Mouse (Mus musculus) neural tube, embryonic 14.5 days (tissue): ENCODE results near the gene Nudt12. TPM values are rescaled to one million over a fixed set of nuclear protein-coding genes. Genes with fewer than 3 reads are reported as not detected.

Experiments
- ATAC-seq: fragments of 200-750 bp; cut with Nextera tagmentation; 2 replicates; pipeline ENCODE4 v1.8.0; 2017; ENCODE audit warnings: low read depth, mild to moderate bottlenecking, moderate TSS enrichment, moderate library complexity
- H3K27ac ChIP-seq: fragments of 300-500 bp; sonication (generic); 2 replicates; pipeline ENCODE4 v1.5.1; 2014; ENCODE audit warnings: low read depth, mild to moderate bottlenecking, control low read depth, low read length, moderate library complexity, mixed read lengths
- H3K27me3 ChIP-seq: fragments of 300-500 bp; sonication (generic); 2 replicates; pipeline ENCODE4 v1.6.1; 2014; ENCODE audit warnings: low read length; ENCODE audit not compliant: control insufficient read depth, insufficient read depth
- H3K36me3 ChIP-seq: fragments of 300-500 bp; sonication (generic); 2 replicates; pipeline ENCODE4 v1.6.1; 2014; ENCODE audit warnings: low read length, mixed read lengths; ENCODE audit not compliant: control insufficient read depth, insufficient read depth
- H3K4me1 ChIP-seq: fragments of 300-500 bp; sonication (generic); 2 replicates; pipeline ENCODE4 v1.6.1; 2014; ENCODE audit warnings: low read length; ENCODE audit not compliant: control insufficient read depth, insufficient read depth
- H3K4me2 ChIP-seq: fragments of 300-500 bp; sonication (generic); 2 replicates; pipeline ENCODE4 v1.6.1; 2014; ENCODE audit warnings: mild to moderate bottlenecking, low read depth, low read length, control low read depth
- H3K4me3 ChIP-seq: fragments of 300-500 bp; sonication (generic); 2 replicates; pipeline ENCODE4 v1.5.1; 2014; ENCODE audit warnings: low read depth, low read length, control low read depth, mixed read lengths
- H3K9ac ChIP-seq: fragments of 300-500 bp; sonication (generic); replicated peaks from 2 replicates; pipeline ENCODE4 v1.6.1; 2014; ENCODE audit warnings: low read depth, mild to moderate bottlenecking, control low read depth, low read length, mixed read lengths
- H3K9me3 ChIP-seq: fragments of 300-500 bp; sonication (generic); 2 replicates; pipeline ENCODE4 v1.6.1; 2016; ENCODE audit warnings: low read length; ENCODE audit not compliant: control insufficient read depth
- WGBS: fragments of 180-500 bp; shearing (Covaris S2); extraction: QIAGEN DNeasy Blood & Tissue Kit; methylation state at CpG from one replicate; pipeline ENCODE4 v1.1.7; 2014; 5-methylcytosine and 5-hydroxymethylcytosine counted together
- polyA plus RNA-seq: library from polyadenylated mRNA; unstranded; fragments of >200 nt; fragmentation: Nextera tagmentation; extraction: Ambion mirVana; gene quantifications from 2 replicates; pipeline ENCODE4 v1.2.1, GENCODE M21; 2014

Nudt12 gene
- polyA plus RNA-seq, 1 experiment from 2014 or later = 4.4 TPM

DNA sequence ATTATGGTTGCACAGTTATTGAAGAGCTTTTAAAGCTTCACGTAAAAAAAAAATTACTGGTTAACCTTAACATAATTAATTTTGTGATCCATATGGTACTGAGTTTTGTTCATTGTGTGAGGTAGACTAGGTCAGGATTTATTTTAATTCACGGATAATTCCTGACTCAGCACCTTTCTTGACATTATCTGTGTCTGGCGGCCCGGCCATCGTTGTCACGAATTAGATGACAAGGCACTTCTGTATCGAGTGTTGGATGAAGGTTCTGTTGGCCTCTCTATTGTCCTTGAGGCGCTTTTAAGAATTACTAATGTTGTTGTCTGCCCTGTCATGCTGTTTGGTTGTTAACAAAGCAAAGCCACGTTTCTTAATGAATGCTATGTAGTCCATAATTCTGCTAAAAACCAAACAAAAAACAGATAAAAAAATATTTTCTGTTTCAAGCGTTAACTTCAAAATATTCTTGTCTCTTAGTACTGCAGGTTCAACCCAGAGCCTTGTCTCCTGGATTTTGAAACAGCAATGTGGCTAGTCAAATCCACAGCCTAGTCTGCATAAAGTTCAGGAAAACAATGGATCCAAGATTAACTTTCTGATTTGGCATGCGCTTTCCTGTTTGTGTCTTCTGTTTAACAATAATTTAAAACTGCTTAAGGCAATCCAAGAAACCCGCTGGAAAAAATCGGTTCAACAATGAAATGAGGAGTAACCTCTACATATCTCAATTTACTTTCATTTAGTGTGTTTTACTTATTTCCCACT lies 1.4 kb downstream of the Nudt12 start:
- Histone ChIP-seq H3K9me3 (no peaks in the 10 kb centered on the region), H3K9ac (no peak overlapping the region), H3K27me3 (no peaks in the 10 kb centered on the region), H3K4me1 (no peaks in the 10 kb centered on the region), H3K4me3 (no peak overlapping the region), H3K36me3 (no peaks in the 10 kb centered on the region), H3K27ac (no peak overlapping the region), H3K4me2 (no peak overlapping the region)
- WGBS = 68% methylated on average over 13 of the region's 13 CpGs
- ATAC-seq = no peak

GRCm38 (mm10) chr17:58991275-58991674 lies 21.9 kb downstream of the Nudt12 start, which contains the start of gene Pdzph1:
Pdzph1 (minus strand) TSS chr17:58991375.
- H3K36me3 ChIP-seq = no peaks in the 10 kb centered on the region
- no peak for ATAC-seq
- 85% methylated on average over 6 of the region's 6 CpGs for WGBS

GRCm38 (mm10) chr17:58973237-58973636 lies 39.9 kb downstream of the Nudt12 start:
- no peaks in the 10 kb centered on the region for H3K9me3 ChIP-seq
- H3K4me1 ChIP-seq = no peaks in the 10 kb centered on the region
- no peak for ATAC-seq
- no peak overlapping the region for H3K27ac ChIP-seq
- 51% methylated on average over 5 of the region's 5 CpGs for WGBS
- no peaks in the 10 kb centered on the region for H3K27me3 ChIP-seq
- no peak overlapping the region for H3K9ac ChIP-seq
- H3K4me3 ChIP-seq = no peak overlapping the region
- no peaks in the 10 kb centered on the region for H3K36me3 ChIP-seq
- H3K4me2 ChIP-seq = no peak overlapping the region

More at GRCm38 (mm10) chr17:58991275-58991674, 21.9 kb downstream of the Nudt12 start, which contains the start of gene Pdzph1:
- H3K27ac ChIP-seq = no peak within 1 kb of the TSS
- H3K4me1 ChIP-seq = no peaks in the 10 kb centered on the region
- H3K9me3 ChIP-seq = no peaks in the 10 kb centered on the region
- H3K27me3 ChIP-seq = no peaks in the 10 kb centered on the region
- no peak within 1 kb of the TSS for H3K4me3 ChIP-seq
- H3K4me2 ChIP-seq = no peak within 1 kb of the TSS
- no peak within 1 kb of the TSS for H3K9ac ChIP-seq

DNA sequence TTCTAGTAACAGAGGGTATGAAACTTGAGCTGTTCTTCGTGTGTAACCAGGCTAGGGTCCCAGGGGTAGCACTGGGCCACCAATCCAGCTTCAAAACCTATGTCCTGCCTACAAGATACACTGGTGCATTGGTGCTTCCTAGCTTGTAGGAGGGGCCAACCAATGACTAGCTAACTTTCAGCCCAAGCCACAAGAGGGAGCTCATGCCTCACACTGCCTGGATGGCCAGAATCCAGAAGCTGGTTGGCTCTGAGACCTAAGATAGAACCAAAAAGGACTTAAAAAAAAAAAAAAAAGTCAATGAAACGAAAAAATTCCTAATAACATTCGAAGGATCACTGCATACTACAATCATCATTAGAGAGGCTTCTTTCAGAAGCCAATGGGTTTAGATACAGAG lies 53.3 kb downstream of the Nudt12 start:
- H3K4me3 ChIP-seq = no peak overlapping the region
- ATAC-seq = no peak
- no peaks in the 10 kb centered on the region for H3K36me3 ChIP-seq

DNA sequence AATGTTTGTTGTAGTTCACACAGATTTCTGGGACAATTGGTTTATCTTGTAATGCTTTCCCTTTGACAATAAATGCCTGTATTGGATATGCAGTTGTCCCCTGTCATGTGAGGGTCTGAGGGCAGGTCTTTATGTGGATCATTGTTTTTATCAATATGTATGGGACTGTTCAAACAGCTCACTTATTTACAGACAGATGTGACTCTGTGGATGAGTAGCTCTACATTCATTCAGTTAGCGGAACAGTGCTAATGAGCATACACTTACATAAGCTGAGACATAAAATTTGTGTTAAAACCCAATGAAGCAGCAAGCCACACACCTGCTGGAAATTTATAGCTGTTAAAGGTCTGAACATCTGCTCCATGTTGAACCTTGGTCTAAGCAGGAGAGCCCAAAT lies 56.1 kb downstream of the Nudt12 start:
- Histone ChIP-seq H3K27me3 (no peaks in the 10 kb centered on the region), H3K4me2 (no peak overlapping the region), H3K36me3 (no peaks in the 10 kb centered on the region), H3K9me3 (no peaks in the 10 kb centered on the region), H3K27ac (no peak overlapping the region), H3K4me3 (no peak overlapping the region), H3K4me1 (no peaks in the 10 kb centered on the region), H3K9ac (no peak overlapping the region)
- 63% methylated on average over 1 of the region's 1 CpGs for WGBS
- ATAC-seq = peak; percentile 74; the same call in 1 of the 2 replicates

More for the DNA sequence above, 53.3 kb downstream of the Nudt12 start:
- no peaks in the 10 kb centered on the region for H3K9me3 ChIP-seq
- no peaks in the 10 kb centered on the region for H3K27me3 ChIP-seq
- no peak overlapping the region for H3K4me2 ChIP-seq
- H3K9ac ChIP-seq = no peak overlapping the region
- no peak overlapping the region for H3K27ac ChIP-seq
- 29% methylated on average over 3 of the region's 3 CpGs for WGBS
- no peaks in the 10 kb centered on the region for H3K4me1 ChIP-seq

Other genes with a start within 250 kb of the Nudt12 start
- 0.29 and 0.52 TPM in 2 replicates for gene Pdzph1, start 22.0 kb downstream of the Nudt12 start, polyA plus RNA-seq